Mouse (Mus musculus): ENCODE results near the gene Gp6.

DNA sequence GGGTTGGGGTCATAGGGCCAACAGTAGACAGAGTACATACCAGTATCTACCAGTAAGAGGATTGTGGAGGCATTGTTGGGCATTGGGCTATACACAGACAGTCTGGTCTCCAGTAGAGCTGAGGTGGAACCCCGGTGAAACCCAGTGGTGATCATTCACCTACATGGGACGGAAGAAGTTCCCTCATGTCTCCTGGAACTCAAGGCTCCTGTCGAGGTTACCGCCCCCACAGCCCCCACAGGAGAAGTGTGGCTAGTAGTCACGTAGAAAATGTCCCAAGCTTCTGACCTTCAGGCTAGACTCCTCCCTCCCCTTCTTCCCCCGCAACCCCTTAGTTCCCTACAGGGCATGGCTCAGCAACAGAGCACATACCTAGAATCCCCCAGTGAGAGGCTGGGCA lies 22.1 kb upstream of the Gp6 start:
- TF ChIP-seq POLR2A (IDR thresholded peaks at IDR 0.05; ENCODE audit: insufficient read length, low read depth) (no peak), USF1 (IDR thresholded peaks at IDR 0.05; ENCODE audit: low read depth) (no peak), TCF3 (IDR thresholded peaks at IDR 0.05; ENCODE audit: insufficient read length, low read depth) (no peak), REST (IDR thresholded peaks at IDR 0.05; ENCODE audit: insufficient read depth, insufficient read length) (no peak), MYOD1 (IDR thresholded peaks at IDR 0.05; ENCODE audit: control insufficient read depth in 1 of 3, insufficient read length in 2 of 3, low read depth in 2 of 3) (no peak), E2F4 (IDR thresholded peaks at IDR 0.05; ENCODE audit: insufficient read depth) (no peak)

Data from myocyte (in vitro differentiated cells).